Comparison of ENCODE assay signal across 7 mouse cellular contexts in the genomic region with DNA sequence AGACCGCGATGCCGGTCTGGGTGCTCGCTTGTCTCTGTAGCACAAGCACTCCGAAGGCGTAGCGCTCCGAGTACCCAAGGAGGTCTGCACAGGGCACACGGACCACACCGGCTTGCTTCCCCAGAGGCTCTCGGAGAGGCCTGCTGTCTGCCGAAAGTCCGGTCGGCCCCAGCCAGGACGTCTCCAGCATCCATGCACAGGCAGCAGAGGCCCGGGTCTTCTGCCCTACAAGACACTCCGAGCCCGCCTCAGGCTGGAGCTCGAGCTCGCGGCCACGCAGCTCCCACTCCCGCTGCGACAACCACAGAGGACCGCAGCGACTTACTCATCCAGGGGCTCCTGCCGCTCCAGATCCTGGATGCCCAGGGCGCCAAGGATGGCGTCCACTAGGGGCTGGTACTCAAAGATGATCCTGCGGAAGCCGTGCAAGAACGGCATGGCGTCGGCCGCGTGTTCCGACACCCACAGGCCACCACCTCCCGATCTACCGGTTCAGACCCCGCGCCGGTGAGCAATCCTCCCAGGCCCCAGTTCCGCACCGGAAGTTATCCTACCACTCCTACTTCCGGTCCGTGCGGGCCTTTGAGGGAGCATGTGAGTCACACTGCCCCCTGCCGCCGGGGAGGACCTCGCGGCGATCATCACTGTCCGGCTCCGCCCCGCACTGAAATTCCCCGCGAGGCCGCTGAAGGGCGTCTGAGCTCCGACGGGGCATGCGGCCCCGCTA. TPM values are rescaled to one million over a fixed set of nuclear protein-coding genes. Genes with fewer than 3 reads are reported as not detected.
A peak's percentile ranks its signal among the peaks of the same experiment; 100 is the strongest.
DNase-seq lines count a peak whose midpoint lies in the region; ATAC-seq lines count a peak whose summit lies in the region.

No protein-coding gene starts in this region.

- peak overlapping the region; percentile 85 for H3K27ac ChIP-seq in limb, embryonic 10.5 days
- peak overlapping the region; percentile 65 for H3K27ac ChIP-seq in midbrain, embryonic 13.5 days

- H3K36me3 ChIP-seq in limb, embryonic 10.5 days = peaks cover 40% of the 10 kb centered on the region
- peaks cover 36% of the 10 kb centered on the region for H3K36me3 ChIP-seq in midbrain, embryonic 13.5 days

- peak; percentile 88 for DNase-seq in adrenal gland, adult 8-10 months
- DNase-seq in embryo, embryonic 9.5 days (ENCODE audit: extremely low spot score) = peak; percentile 96
- peak; percentile 86 for DNase-seq in kidney, adult 11 months
- peak; percentile 100 for DNase-seq in limb, embryonic 10.5 days (ENCODE audit: low spot score)
- DNase-seq in spleen, adult 12 weeks (ENCODE audit: low spot score) = peak; percentile 95

- WGBS in limb, embryonic 10.5 days = under 1% methylated on average over 63 of the region's 63 CpGs
- WGBS in midbrain, embryonic 13.5 days = under 1% methylated on average over 63 of the region's 63 CpGs

- H3K4me3 ChIP-seq in limb, embryonic 10.5 days = peak overlapping the region; percentile 82
- H3K4me3 ChIP-seq in midbrain, embryonic 13.5 days (replicated peaks) = peak overlapping the region; percentile 88

- H3K9me3 ChIP-seq in limb, embryonic 10.5 days (replicated peaks) = no peaks in the 10 kb centered on the region
- H3K9me3 ChIP-seq in midbrain, embryonic 13.5 days = no peaks in the 10 kb centered on the region

- peak; percentile 89 for ATAC-seq in granulocyte monocyte progenitor cell, adult 5-6 weeks (replicated peaks; ENCODE audit: poor library complexity, severe bottlenecking)
- ATAC-seq in midbrain, embryonic 13.5 days = peak; percentile 91

- peaks cover 70% of the 10 kb centered on the region for H3K4me1 ChIP-seq in limb, embryonic 10.5 days
- H3K4me1 ChIP-seq in midbrain, embryonic 13.5 days (replicated peaks) = peaks cover 20% of the 10 kb centered on the region

- H3K9ac ChIP-seq in midbrain, embryonic 13.5 days (replicated peaks) = peak overlapping the region; percentile 90

- H3K27me3 ChIP-seq in limb, embryonic 10.5 days (ENCODE audit: low read depth, poor library complexity, severe bottlenecking) = no peaks in the 10 kb centered on the region
- H3K27me3 ChIP-seq in midbrain, embryonic 13.5 days = no peaks in the 10 kb centered on the region

- H3K4me2 ChIP-seq in midbrain, embryonic 13.5 days (replicated peaks) = peak overlapping the region; percentile 100

RNA-seq across cellular contexts. Expression of a gene that starts 2.2 kb away (rescaled TPM):
- total RNA-seq in adrenal gland, adult 8-10 months (2022) = 10 to 100 TPM; 32.9 to 41.3 (median 33.4) TPM
- total RNA-seq in granulocyte monocyte progenitor cell, adult 5-6 weeks (2014; fragmentation: Nextera tagmentation) = 8.4 and 18.9 TPM in 2 replicates
- total RNA-seq in granulocyte monocyte progenitor cell, adult 5-6 weeks (2017) = 12.2 and 27.1 TPM in 2 replicates
- polyA plus RNA-seq in limb, embryonic 10.5 days (2016; fragmentation: Nextera tagmentation; extraction: Ambion mirVana) = 59.4 and 61.3 TPM in 2 replicates
- 41.7 and 43.0 TPM in 2 replicates for polyA plus RNA-seq in midbrain, embryonic 13.5 days (2015; fragmentation: Nextera tagmentation; extraction: Ambion mirVana)

RNA-seq across cellular contexts. Expression of a gene that starts 6.9 kb away (rescaled TPM):
- total RNA-seq in adrenal gland, adult 8-10 months (2022) = 1 to 10 TPM in 2 of 4 experiments, under 1 TPM in 2; 0.59 to 2.2 (median 1.3) TPM
- not detected in 2 replicates for total RNA-seq in granulocyte monocyte progenitor cell, adult 5-6 weeks (2014; fragmentation: Nextera tagmentation)
- not detected in 2 replicates for total RNA-seq in granulocyte monocyte progenitor cell, adult 5-6 weeks (2017)
- polyA plus RNA-seq in limb, embryonic 10.5 days (2016; fragmentation: Nextera tagmentation; extraction: Ambion mirVana) = 111 and 140 TPM in 2 replicates
- 2.0 and 2.8 TPM in 2 replicates for polyA plus RNA-seq in midbrain, embryonic 13.5 days (2015; fragmentation: Nextera tagmentation; extraction: Ambion mirVana)

RNA-seq across cellular contexts. Expression of a gene that starts 20.3 kb away (rescaled TPM):
- 10 to 100 TPM; 40.1 to 77.8 (median 49.1) TPM for total RNA-seq in adrenal gland, adult 8-10 months (2022)
- total RNA-seq in granulocyte monocyte progenitor cell, adult 5-6 weeks (2014; fragmentation: Nextera tagmentation) = 20.2 and 26.8 TPM in 2 replicates
- 16.2 and 18.6 TPM in 2 replicates for total RNA-seq in granulocyte monocyte progenitor cell, adult 5-6 weeks (2017)
- 138 and 141 TPM in 2 replicates for polyA plus RNA-seq in limb, embryonic 10.5 days (2016; fragmentation: Nextera tagmentation; extraction: Ambion mirVana)
- polyA plus RNA-seq in midbrain, embryonic 13.5 days (2015; fragmentation: Nextera tagmentation; extraction: Ambion mirVana) = 121 and 123 TPM in 2 replicates

RNA-seq across cellular contexts. Expression of a gene that starts 24.5 kb away (rescaled TPM):
- 1 to 10 TPM; 3.6 to 6.2 (median 5.7) TPM for total RNA-seq in adrenal gland, adult 8-10 months (2022)
- not detected in 2 replicates for total RNA-seq in granulocyte monocyte progenitor cell, adult 5-6 weeks (2014; fragmentation: Nextera tagmentation)
- total RNA-seq in granulocyte monocyte progenitor cell, adult 5-6 weeks (2017) = 0.73 TPM in 1 of 2 replicates, not detected in the other
- polyA plus RNA-seq in limb, embryonic 10.5 days (2016; fragmentation: Nextera tagmentation; extraction: Ambion mirVana) = 2.1 and 4.0 TPM in 2 replicates
- 1.1 and 1.3 TPM in 2 replicates for polyA plus RNA-seq in midbrain, embryonic 13.5 days (2015; fragmentation: Nextera tagmentation; extraction: Ambion mirVana)

Comparison
In these comparisons a context has a peak if more than half of its experiments do, and no peak if none do; other contexts are left out.
1. Peak in every context shown above with its lines: DNase-seq, ATAC-seq, H3K4me3 ChIP-seq and H3K27ac ChIP-seq.